Mouse (Mus musculus) limb, embryonic 13.5 days (tissue): Measurements from ENCODE around the gene Rab38. TPM values are rescaled to one million over a fixed set of nuclear protein-coding genes. Genes with fewer than 3 reads are reported as not detected.

ENCODE experiments used
- ATAC-seq: fragments of 200-750 bp; cut with Nextera tagmentation; 2 replicates; pipeline ENCODE4 v1.8.0; 2017; ENCODE audit warnings: low read depth, moderate number of reproducible peaks, moderate TSS enrichment; ENCODE audit not compliant: low FRiP score
- H3K27ac ChIP-seq: fragments of 300-500 bp; sonication (generic); 2 replicates; pipeline ENCODE4 v1.5.1; 2015; ENCODE audit warnings: inconsistent platforms, mild to moderate bottlenecking, moderate library complexity
- H3K27me3 ChIP-seq: fragments of 300-500 bp; sonication (generic); 2 replicates; pipeline ENCODE4 v1.6.1; 2015; ENCODE audit warnings: mild to moderate bottlenecking, inconsistent platforms
- H3K36me3 ChIP-seq: fragments of 300-500 bp; sonication (generic); 2 replicates; pipeline ENCODE4 v1.6.1; 2015; ENCODE audit warnings: inconsistent platforms, mild to moderate bottlenecking, moderate library complexity
- H3K4me1 ChIP-seq: fragments of 300-500 bp; sonication (generic); 2 replicates; pipeline ENCODE4 v1.6.1; 2015; ENCODE audit warnings: inconsistent platforms
- H3K4me2 ChIP-seq: fragments of 300-500 bp; sonication (generic); replicated peaks from 2 replicates; pipeline ENCODE4 v1.6.1; 2015; ENCODE audit warnings: inconsistent platforms, mild to moderate bottlenecking, moderate library complexity
- H3K4me3 ChIP-seq: fragments of 300-500 bp; sonication (generic); 2 replicates; pipeline ENCODE4 v1.5.1; 2015; ENCODE audit warnings: moderate library complexity, mild to moderate bottlenecking, inconsistent platforms
- H3K9ac ChIP-seq: fragments of 300-500 bp; sonication (generic); 2 replicates; pipeline ENCODE4 v1.6.1; 2015; ENCODE audit warnings: mild to moderate bottlenecking, inconsistent platforms
- H3K9me3 ChIP-seq: fragments of 300-500 bp; sonication (generic); 2 replicates; pipeline ENCODE4 v1.6.1; 2016; ENCODE audit warnings: inconsistent platforms
- WGBS: fragments of 180-500 bp; shearing (Covaris S2); methylation state at CpG from one replicate; pipeline ENCODE4 v1.1.7; 2015; 5-methylcytosine and 5-hydroxymethylcytosine counted together
- polyA plus RNA-seq: library from polyadenylated mRNA; unstranded; fragments of >200 nt; fragmentation: Nextera tagmentation; extraction: Ambion mirVana; gene quantifications from 2 replicates; pipeline ENCODE4 v1.2.1, GENCODE M21; 2015

Gene Rab38
- polyA plus RNA-seq, 1 experiment from 2014 or later = 16.0 TPM

GRCm38 (mm10) chr7:88443435-88443834 is 13.4 kb downstream of the Rab38 start:
- ATAC-seq = no peak
- WGBS = 58% methylated on average over 4 of the region's 4 CpGs
- no peaks in the 10 kb centered on the region for H3K4me1 ChIP-seq
- no peak overlapping the region for H3K4me3 ChIP-seq
- H3K4me2 ChIP-seq = no peak overlapping the region
- no peak overlapping the region for H3K9ac ChIP-seq
- H3K27me3 ChIP-seq = no peaks in the 10 kb centered on the region
- no peaks in the 10 kb centered on the region for H3K9me3 ChIP-seq
- no peak overlapping the region for H3K27ac ChIP-seq
- H3K36me3 ChIP-seq = no peaks in the 10 kb centered on the region

- H3K4me1 ChIP-seq = no peaks in the 10 kb centered on the region
- no peaks in the 10 kb centered on the region for H3K9me3 ChIP-seq
- no peak for ATAC-seq
- no peak overlapping the region for H3K4me2 ChIP-seq
- H3K9ac ChIP-seq = no peak overlapping the region
- 75% methylated on average over 2 of the region's 2 CpGs for whole genome bisulfite sequencing
- no peak overlapping the region for H3K27ac ChIP-seq
- H3K36me3 ChIP-seq = no peaks in the 10 kb centered on the region
- H3K4me3 ChIP-seq = no peak overlapping the region
- H3K27me3 ChIP-seq = no peaks in the 10 kb centered on the region
Measured at GRCm38 (mm10) chr7:88445320-88445903, 15.3 kb downstream of the Rab38 start.

- no peak overlapping the region for H3K9ac ChIP-seq
- 87% methylated on average over 1 of the region's 1 CpGs for WGBS
- H3K4me3 ChIP-seq = no peak overlapping the region
- H3K27me3 ChIP-seq = no peaks in the 10 kb centered on the region
- no peak overlapping the region for H3K4me2 ChIP-seq
- no peaks in the 10 kb centered on the region for H3K9me3 ChIP-seq
- H3K27ac ChIP-seq = no peak overlapping the region
- no peak for ATAC-seq
- no peaks in the 10 kb centered on the region for H3K4me1 ChIP-seq
- H3K36me3 ChIP-seq = no peaks in the 10 kb centered on the region
Measured at GRCm38 (mm10) chr7:88453234-88453633, 23.2 kb downstream of the Rab38 start.

- no peak for ATAC-seq
- Histone ChIP-seq H3K27ac (no peak overlapping the region), H3K9ac (no peak overlapping the region), H3K9me3 (no peaks in the 10 kb centered on the region), H3K27me3 (no peaks in the 10 kb centered on the region), H3K4me2 (no peak overlapping the region), H3K4me3 (no peak overlapping the region), H3K36me3 (no peaks in the 10 kb centered on the region), H3K4me1 (no peaks in the 10 kb centered on the region)
- 59% methylated on average over 3 of the region's 3 CpGs for WGBS
Measured at GRCm38 (mm10) chr7:88457827-88458226, 27.8 kb downstream of the Rab38 start.

- Histone ChIP-seq H3K9ac (no peak overlapping the region), H3K27me3 (no peaks in the 10 kb centered on the region), H3K36me3 (no peaks in the 10 kb centered on the region), H3K9me3 (no peaks in the 10 kb centered on the region), H3K4me1 (no peaks in the 10 kb centered on the region), H3K27ac (no peak overlapping the region), H3K4me2 (no peak overlapping the region), H3K4me3 (no peak overlapping the region)
- WGBS = 86% methylated on average over 3 of the region's 3 CpGs
- no peak for ATAC-seq
Measured at GRCm38 (mm10) chr7:88467754-88468153, 37.7 kb downstream of the Rab38 start.

- H3K9ac ChIP-seq = no peak overlapping the region
- H3K36me3 ChIP-seq = no peaks in the 10 kb centered on the region
- 90% methylated on average over 7 of the region's 7 CpGs for WGBS
- H3K4me1 ChIP-seq = no peaks in the 10 kb centered on the region
- no peak overlapping the region for H3K4me3 ChIP-seq
- no peak for ATAC-seq
- no peak overlapping the region for H3K4me2 ChIP-seq
- no peak overlapping the region for H3K27ac ChIP-seq
- H3K27me3 ChIP-seq = no peaks in the 10 kb centered on the region
- H3K9me3 ChIP-seq = no peaks in the 10 kb centered on the region
Measured at GRCm38 (mm10) chr7:88482110-88482619, 52.1 kb downstream of the Rab38 start.

GRCm38 (mm10) chr7:88482628-88483027 is 52.6 kb downstream of the Rab38 start:
- no peak overlapping the region for H3K27ac ChIP-seq
- no peaks in the 10 kb centered on the region for H3K27me3 ChIP-seq
- no peak overlapping the region for H3K4me2 ChIP-seq
- no peaks in the 10 kb centered on the region for H3K36me3 ChIP-seq
- 68% methylated on average over 7 of the region's 7 CpGs for WGBS
- H3K9me3 ChIP-seq = no peaks in the 10 kb centered on the region
- H3K9ac ChIP-seq = no peak overlapping the region
- ATAC-seq = no peak
- H3K4me1 ChIP-seq = no peaks in the 10 kb centered on the region
- no peak overlapping the region for H3K4me3 ChIP-seq

- H3K4me1 ChIP-seq = no peaks in the 10 kb centered on the region
- H3K27ac ChIP-seq = no peak overlapping the region
- no peaks in the 10 kb centered on the region for H3K36me3 ChIP-seq
- no peaks in the 10 kb centered on the region for H3K9me3 ChIP-seq
- WGBS = 54% methylated on average over 2 of the region's 2 CpGs
- H3K9ac ChIP-seq = no peak overlapping the region
- H3K4me2 ChIP-seq = no peak overlapping the region
- no peak overlapping the region for H3K4me3 ChIP-seq
- ATAC-seq = no peak
- no peaks in the 10 kb centered on the region for H3K27me3 ChIP-seq
Measured at GRCm38 (mm10) chr7:88491020-88491419, 60.9 kb downstream of the Rab38 start.

- Histone ChIP-seq H3K9ac (no peak overlapping the region), H3K27ac (no peak overlapping the region), H3K4me1 (no peaks in the 10 kb centered on the region), H3K9me3 (no peaks in the 10 kb centered on the region), H3K36me3 (no peaks in the 10 kb centered on the region), H3K4me2 (no peak overlapping the region), H3K4me3 (no peak overlapping the region), H3K27me3 (no peaks in the 10 kb centered on the region)
- ATAC-seq = no peak
- 87% methylated on average over 5 of the region's 5 CpGs for WGBS
Measured at GRCm38 (mm10) chr7:88502217-88502817, 72.2 kb downstream of the Rab38 start.

GRCm38 (mm10) chr7:88509748-88510147 is 79.7 kb downstream of the Rab38 start:
- Histone ChIP-seq H3K27me3 (no peaks in the 10 kb centered on the region), H3K36me3 (no peaks in the 10 kb centered on the region), H3K27ac (no peak overlapping the region), H3K9me3 (no peaks in the 10 kb centered on the region), H3K4me3 (no peak overlapping the region), H3K9ac (no peak overlapping the region), H3K4me2 (no peak overlapping the region), H3K4me1 (no peaks in the 10 kb centered on the region)
- no peak for ATAC-seq
- WGBS = 90% methylated on average over 2 of the region's 2 CpGs

- Histone ChIP-seq H3K4me1 (no peaks in the 10 kb centered on the region), H3K9me3 (no peaks in the 10 kb centered on the region), H3K4me2 (no peak overlapping the region), H3K4me3 (no peak overlapping the region), H3K9ac (no peak overlapping the region), H3K27me3 (no peaks in the 10 kb centered on the region), H3K36me3 (no peaks in the 10 kb centered on the region), H3K27ac (no peak overlapping the region)
- no peak for ATAC-seq
- WGBS = 48% methylated on average over 1 of the region's 1 CpGs
Measured at GRCm38 (mm10) chr7:88522481-88522880, 92.4 kb downstream of the Rab38 start.

- H3K36me3 ChIP-seq = no peaks in the 10 kb centered on the region
- no peak overlapping the region for H3K27ac ChIP-seq
- H3K9me3 ChIP-seq = no peaks in the 10 kb centered on the region
- no peak overlapping the region for H3K4me3 ChIP-seq
- WGBS = 37% methylated on average over 1 of the region's 1 CpGs
- H3K27me3 ChIP-seq = no peaks in the 10 kb centered on the region
- H3K9ac ChIP-seq = no peak overlapping the region
- no peak for ATAC-seq
- H3K4me1 ChIP-seq = no peaks in the 10 kb centered on the region
- no peak overlapping the region for H3K4me2 ChIP-seq
Measured at GRCm38 (mm10) chr7:88527100-88527671, 97.1 kb downstream of the Rab38 start.

GRCm38 (mm10) chr7:88536127-88536531 is 106.1 kb downstream of the Rab38 start:
- H3K4me1 ChIP-seq = no peaks in the 10 kb centered on the region
- no peak overlapping the region for H3K4me3 ChIP-seq
- H3K9ac ChIP-seq = no peak overlapping the region
- H3K27ac ChIP-seq = no peak overlapping the region
- H3K4me2 ChIP-seq = no peak overlapping the region
- no peaks in the 10 kb centered on the region for H3K9me3 ChIP-seq
- H3K27me3 ChIP-seq = no peaks in the 10 kb centered on the region
- ATAC-seq = no peak
- no peaks in the 10 kb centered on the region for H3K36me3 ChIP-seq
